Mouse (Mus musculus): ENCODE measurements around the gene H2-Q10.

- no peak for TF ChIP-seq CTCF (IDR thresholded peaks at IDR 0.05; ENCODE audit: control insufficient read depth, insufficient read depth, insufficient read length)
- TF ChIP-seq CEBPB (IDR thresholded peaks at IDR 0.05; ENCODE audit: low read depth), result no peak
- TF ChIP-seq MYOD1 (IDR thresholded peaks at IDR 0.05; ENCODE audit: control insufficient read depth, insufficient read length, low read depth), result no peak
- no peak for TF ChIP-seq USF1 (IDR thresholded peaks at IDR 0.05; ENCODE audit: low read depth)
- no peak for TF ChIP-seq MYOG (IDR thresholded peaks at IDR 0.05; ENCODE audit: control insufficient read depth, extremely low read depth, insufficient read length)
- TF ChIP-seq MAX (IDR thresholded peaks at IDR 0.05), result no peak
Measured at GRCm38 (mm10) chr17:35505776-35506175, 35.9 kb downstream of the H2-Q10 start, which contains the start of gene Pou5f1.

Measured in C2C12 (cell line).